Mouse (Mus musculus) megakaryocyte, adult 5-6 weeks (primary cell): ENCODE results near the gene Cep170. TPM values are rescaled to one million over a fixed set of nuclear protein-coding genes. Genes with fewer than 3 reads are reported as not detected.

Experiments used
- ATAC-seq: 2 replicates; pipeline ENCODE4 v1.8.0; 2016; ENCODE audit warnings: mild to moderate bottlenecking, inconsistent platforms; ENCODE audit not compliant: poor library complexity, severe bottlenecking
- total RNA-seq, 2 experiments: library from RNA; stranded (forward) in 1 of 2; stranded (reverse) in 1 of 2; fragments of 153-499, 151-499 nt in 1 of 2; fragments of 221-1000, 200-1000 nt in 1 of 2; gene quantifications; 2 replicates each; pipeline versions ENCODE4 v1.2.3 to v1.2.4; 2015 to 2017

Gene Cep170
- total RNA-seq, 2 experiments from 2014 or later: 65.6 to 68.3 TPM

DNA sequence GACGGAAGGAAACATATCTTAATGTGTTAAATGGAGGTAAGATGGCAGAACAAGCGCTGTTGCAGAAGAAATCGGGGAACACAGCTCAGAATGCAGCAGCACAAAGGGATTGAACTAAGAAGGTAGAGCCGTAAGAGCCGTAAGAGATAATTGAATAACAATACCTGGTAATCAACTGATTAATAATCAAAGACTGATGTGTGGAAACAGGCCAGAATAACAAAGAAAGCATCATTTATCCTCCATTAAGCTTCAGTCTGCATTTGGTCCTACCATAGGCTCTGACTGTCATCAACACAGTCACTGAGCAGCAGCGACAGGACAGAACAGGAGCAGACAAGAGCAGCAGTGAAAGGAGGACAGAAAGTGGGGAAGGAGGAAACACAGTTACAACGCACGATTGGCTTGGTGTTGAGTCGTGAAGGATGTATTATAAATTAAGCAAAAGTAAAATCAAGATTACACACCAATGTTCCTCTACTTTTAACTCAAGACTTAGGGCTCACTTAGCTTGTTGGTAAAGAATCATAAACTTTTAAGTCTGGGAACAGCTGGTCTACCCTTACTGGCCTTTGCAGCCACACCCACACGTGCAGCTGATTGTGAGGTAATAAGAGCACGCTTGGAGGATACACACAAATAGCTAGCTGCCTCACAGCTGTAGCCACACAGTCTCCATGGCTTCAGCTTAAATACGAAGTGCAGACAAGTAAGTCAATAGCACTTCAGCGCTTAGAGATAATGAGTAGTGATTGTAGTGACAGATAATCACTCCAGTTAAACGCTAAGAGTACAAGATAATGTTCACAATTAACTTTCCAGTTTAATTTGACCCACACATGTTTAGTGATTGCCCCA lies 59.8 kb downstream of the Cep170 start:
- no peak for ATAC-seq

DNA sequence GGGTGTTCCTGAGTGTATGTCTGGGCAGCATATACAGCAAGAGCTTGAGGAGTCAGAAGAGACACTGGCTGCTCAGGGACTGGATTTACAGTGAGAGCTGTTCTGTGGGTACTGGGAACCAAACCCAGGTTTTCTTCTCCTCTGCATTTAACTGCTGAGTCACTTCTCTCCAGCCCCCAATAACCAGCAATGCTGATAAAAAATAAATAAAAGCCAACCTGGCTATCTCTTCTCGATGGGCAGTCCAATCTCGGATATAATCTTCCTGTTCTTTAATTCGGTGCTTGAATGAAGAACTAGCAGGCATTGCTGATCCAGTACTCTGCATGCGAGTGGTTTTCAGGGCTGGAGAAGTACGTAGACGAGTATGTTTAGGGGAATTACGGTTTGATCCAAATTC lies 64.2 kb downstream of the Cep170 start:
- ATAC-seq: no peak

- ATAC-seq: peak; percentile 80
Measured at GRCm38 (mm10) chr1:176732834-176733233, 81.0 kb downstream of the Cep170 start.

GRCm38 (mm10) chr1:176730528-176730927 lies 83.3 kb downstream of the Cep170 start:
- no peak for ATAC-seq

- ATAC-seq: no peak
Measured at GRCm38 (mm10) chr1:176727372-176727771, 86.5 kb downstream of the Cep170 start.

DNA sequence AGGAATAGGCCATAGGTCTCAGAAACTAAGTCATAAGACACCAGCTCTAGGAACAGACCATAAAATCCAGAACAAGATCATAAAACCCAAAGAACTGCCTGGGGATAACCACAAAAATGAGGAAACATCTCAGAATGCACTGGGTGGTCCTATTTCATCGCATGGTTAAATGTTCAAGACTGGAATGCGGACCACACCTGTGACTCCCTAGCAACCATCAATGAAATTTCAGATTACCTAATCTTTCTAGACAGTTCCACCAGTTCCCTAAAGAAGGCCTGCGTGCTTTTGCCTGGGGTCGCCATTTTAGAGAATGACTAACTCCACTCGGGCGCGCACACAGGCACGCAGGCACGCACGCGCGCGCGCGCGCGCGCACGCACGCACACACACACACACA lies 89.1 kb downstream of the Cep170 start:
- no peak for ATAC-seq

- ATAC-seq: no peak
Measured at GRCm38 (mm10) chr1:176723858-176724713, 89.8 kb downstream of the Cep170 start.

DNA sequence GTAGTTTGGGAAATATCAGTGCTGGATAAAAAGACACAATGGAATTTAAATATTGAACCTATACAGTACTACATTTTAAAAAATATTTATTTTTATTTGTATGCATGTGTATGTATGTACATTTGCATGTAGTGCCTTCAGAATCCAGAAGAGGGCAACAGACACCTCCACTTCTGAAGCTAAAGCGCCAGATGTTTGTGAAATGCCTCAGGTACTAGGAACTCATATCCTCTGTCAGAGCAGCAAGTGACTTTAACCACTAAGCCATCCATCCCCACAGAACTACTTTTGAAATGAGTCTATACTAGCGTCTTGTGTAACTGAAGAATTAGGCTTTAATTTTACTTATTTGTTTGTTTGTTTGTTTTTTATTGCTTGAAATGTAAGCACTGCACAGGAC lies 101.4 kb downstream of the Cep170 start:
- ATAC-seq: peak; percentile 82

GRCm38 (mm10) chr1:176700226-176700625 lies 113.6 kb downstream of the Cep170 start:
- ATAC-seq: no peak

DNA sequence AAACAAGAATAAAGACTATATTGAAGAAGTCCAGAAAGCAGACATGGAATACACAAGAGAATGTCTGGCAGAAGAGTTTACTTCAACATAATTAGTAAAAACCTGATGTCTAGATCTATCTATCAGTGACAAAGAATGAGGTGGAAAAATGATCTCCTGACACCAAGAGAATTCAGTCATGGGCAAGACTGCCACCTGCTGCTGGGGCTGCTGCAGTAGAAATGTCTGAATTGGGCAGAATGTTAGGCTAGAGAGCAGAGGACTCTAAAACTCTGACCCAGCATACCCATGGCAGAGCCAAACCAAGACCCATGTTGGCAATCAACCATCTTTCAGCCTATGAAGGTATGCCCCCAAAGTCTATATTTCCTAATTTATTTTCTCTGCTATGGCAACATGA lies 114.1 kb downstream of the Cep170 start:
- no peak for ATAC-seq

DNA sequence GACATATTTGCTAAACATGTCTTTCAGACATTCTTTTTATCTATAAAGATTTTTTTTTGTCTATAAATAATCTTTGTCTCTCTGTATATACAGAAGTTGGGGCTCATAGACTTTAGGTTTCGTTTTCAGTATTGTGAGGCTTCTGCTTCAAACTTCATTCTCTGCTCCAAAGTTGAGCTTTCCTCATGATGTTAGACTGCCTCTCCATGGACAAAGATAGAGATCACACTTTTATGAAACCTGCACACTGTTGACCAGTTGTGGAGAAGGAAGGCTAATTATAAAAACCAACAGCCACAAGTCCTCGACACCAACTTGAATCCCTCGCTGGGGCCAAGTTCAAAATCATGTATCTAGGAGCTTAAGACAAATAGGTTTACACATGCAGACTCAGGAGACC lies 115.2 kb downstream of the Cep170 start:
- no peak for ATAC-seq

DNA sequence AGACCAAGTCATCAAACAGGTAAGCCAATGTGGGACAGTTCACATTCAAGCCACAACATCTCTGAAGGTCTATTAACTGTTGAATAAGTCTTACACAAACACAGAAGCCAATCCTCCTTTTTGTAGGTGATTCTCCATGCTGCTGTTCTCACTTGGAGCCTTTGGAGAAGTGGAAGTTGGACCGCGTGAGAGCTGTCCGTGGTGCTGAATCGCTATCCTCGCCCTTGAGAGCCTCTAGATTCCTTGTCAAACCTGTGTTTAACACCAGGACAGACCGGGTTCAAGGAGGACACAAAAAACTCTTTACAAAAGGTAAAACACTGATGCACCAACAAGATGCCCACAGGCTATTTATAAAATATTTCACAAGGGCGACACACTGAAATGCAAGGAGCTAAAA lies 116.8 kb downstream of the Cep170 start:
- no peak for ATAC-seq

DNA sequence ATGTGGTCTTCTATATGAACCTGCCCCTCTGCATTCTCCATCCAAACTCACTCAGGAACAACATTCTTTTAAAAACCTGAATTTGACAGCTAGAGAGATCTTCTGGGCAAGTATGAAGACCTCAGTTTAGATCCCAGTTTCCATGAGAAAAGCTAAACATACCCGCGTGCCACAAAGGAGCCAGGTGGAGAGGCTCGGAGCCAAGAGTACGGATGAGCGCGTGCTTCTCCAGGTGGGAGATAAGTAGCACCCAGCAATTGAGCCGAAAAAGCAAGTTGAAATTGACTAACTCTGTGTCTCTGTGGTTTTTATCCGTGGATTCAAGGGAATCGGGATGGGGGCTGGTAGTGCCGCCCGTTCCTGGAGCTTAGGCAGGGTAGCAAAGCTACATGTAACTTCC lies 122.8 kb downstream of the Cep170 start:
- ATAC-seq: no peak

DNA sequence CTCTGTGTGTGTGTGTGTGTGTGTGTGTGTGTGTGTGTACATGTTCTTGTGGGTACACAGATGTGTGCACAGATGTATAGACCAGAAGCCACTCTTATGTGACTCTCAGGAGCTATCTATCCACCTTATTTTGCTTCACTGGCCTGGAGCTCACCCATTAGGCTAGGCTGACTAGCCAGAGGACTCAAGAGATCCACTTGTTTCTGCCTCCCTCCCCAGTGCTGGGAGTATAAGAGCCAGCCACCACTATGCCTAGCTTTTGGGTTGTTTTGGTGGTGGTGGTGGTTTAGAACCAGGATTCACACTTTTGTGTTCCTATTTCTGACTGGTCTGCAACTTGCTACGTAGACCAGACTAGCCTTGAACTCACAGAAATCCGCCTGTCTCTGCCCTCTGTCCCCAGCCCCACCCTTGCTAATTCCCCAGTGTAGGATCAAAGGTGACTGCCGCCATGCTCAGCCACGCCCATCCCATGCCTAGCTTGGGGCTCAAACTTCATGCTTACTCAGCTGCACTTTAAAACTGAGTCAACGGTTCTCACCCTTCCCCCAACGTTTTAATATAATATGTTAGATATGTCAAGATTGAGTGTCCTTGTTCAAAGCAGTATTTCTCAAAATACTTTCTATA lies 125.5 kb downstream of the Cep170 start:
- no peak for ATAC-seq

Other genes with a start within 250 kb of the Cep170 start
- gene Sdccag8, start 593 bp upstream of the Cep170 start, total RNA-seq (2015): 17.5 and 24.1 TPM in 2 replicates
- gene Sdccag8, start 593 bp upstream of the Cep170 start, total RNA-seq (2017): 55.3 and 59.3 TPM in 2 replicates